Mouse (Mus musculus) myocyte (in vitro differentiated cells): ENCODE data around the gene Atat1.
"Not testable (repeated sequence)": the region's sequence is repeated elsewhere in the genome, so short reads cannot be mapped to it uniquely, and the experiment has no call there.

ENCODE experiments used
- MYOG ChIP-seq, 3 experiments: IDR thresholded peaks; one replicate each; pipeline ENCODE4 v1.6.1; 2011; ENCODE audit warnings: control low read depth in 2 of 3, low read depth in 2 of 3, mild to moderate bottlenecking in 2 of 3; ENCODE audit not compliant: insufficient read length in 2 of 3, control insufficient read depth in 1 of 3, insufficient read depth in 1 of 3
- POLR2A ChIP-seq: IDR thresholded peaks from one replicate; pipeline ENCODE4 v1.6.1; 2011; ENCODE audit warnings: low read depth, mild to moderate bottlenecking, control low read depth, moderate library complexity; ENCODE audit not compliant: insufficient read length
- USF1 ChIP-seq: IDR thresholded peaks from one replicate; pipeline ENCODE4 v1.6.1; 2011; ENCODE audit warnings: low read depth, mild to moderate bottlenecking, control low read depth, moderate library complexity

DNA sequence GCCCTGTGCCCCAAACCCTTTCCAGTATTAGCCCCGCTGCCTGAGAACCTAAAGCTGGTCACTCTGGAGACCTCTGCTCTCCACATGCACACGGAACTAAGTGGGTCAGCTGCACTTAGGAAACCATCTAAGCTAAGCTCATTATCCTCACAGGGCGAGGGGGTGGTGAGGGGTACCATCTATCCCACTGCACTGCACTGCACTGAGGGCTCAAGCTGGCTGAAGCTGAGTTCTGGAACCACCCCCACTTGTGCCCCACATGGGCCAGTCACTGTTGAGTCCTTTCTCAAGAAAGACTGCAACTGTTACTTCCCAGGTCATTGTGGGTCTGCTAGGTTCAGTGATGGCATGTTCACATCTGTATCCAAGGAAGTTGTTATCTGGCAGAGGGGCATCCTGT is 42.7 kb upstream of the Atat1 start:
- TF ChIP-seq USF1; MYOG (IDR thresholded peaks at IDR 0.05; ENCODE audit: control insufficient read depth in 1 of 3, insufficient read depth in 1 of 3, insufficient read length in 2 of 3, low read depth in 2 of 3); POLR2A: not testable (repeated sequence)
